Mouse (Mus musculus) thymus, adult 2 months (tissue): ENCODE data around the gene Sec24c.
A peak's percentile ranks its signal among the peaks of the same experiment; 100 is the strongest.

Experiments
- CTCF ChIP-seq: fragments of 200-500 bp; IDR thresholded peaks from 2 replicates; pipeline ENCODE4 v1.5.1; 2012; ENCODE audit warnings: mild to moderate bottlenecking, control low read depth, low read length, moderate library complexity, borderline replicate concordance; ENCODE audit not compliant: control insufficient read depth, poor library complexity, insufficient read depth; ENCODE audit errors: extremely low read depth
- POLR2A ChIP-seq: fragments of 200-500 bp; IDR thresholded peaks from 2 replicates; pipeline ENCODE4 v1.6.1; 2012; ENCODE audit warnings: mild to moderate bottlenecking, low read length, control low read depth, moderate library complexity; ENCODE audit not compliant: control insufficient read depth, poor library complexity, insufficient read depth; ENCODE audit errors: extremely low read depth

DNA sequence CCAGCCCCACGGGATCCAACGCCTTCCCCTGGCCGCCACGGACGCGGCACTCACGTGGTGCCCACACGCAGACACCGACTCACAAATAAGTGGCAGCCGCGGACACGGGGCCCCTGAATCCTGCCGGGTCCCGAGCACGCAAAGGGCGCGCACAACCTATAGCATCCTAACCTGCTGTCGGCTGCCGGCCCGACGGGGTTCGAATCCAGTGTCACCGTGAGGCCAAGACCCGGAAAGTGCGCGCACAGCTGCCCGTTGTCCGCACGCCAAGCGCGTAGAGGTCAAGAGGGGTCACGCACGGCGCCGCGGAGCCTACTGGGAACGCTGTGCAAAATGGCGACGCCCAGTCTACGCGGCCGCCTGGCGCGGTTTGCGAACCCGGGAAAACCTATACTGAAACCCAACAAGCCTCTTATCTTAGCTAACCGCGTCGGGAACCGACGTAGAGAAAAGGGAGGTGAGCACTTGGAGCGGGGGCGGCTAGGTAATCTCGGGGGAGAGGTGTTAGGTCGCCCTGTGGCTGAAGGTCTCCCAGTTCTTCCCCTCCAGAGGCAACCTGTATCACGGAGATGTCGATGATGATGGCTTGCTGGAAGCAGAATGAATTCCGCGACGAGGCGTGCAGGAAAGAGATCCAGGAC lies 28.8 kb downstream of the Sec24c start, which contains the start of gene Chchd1:
- TF ChIP-seq CTCF: no peak
- peak; percentile 82; the same call in 1 of the 2 replicates for TF ChIP-seq POLR2A
